Mouse (Mus musculus): Measurements from ENCODE around the gene Gsk3a.

Gsk3a gene

GRCm38 (mm10) chr7:25248846-25249313 is 11.2 kb upstream of the Gsk3a start:
- DNase-seq (ENCODE audit: low spot score) = no peak

- peak; percentile 87 for DNase-seq (ENCODE audit: low spot score)
Measured at GRCm38 (mm10) chr7:25248018-25248647, 10.5 kb upstream of the Gsk3a start.

- no peak for DNase-seq (ENCODE audit: low spot score)
Measured at GRCm38 (mm10) chr7:25247498-25247897, 9.8 kb upstream of the Gsk3a start.

GRCm38 (mm10) chr7:25246759-25247137 is 9.1 kb upstream of the Gsk3a start:
- peak; percentile 62 for DNase-seq (ENCODE audit: low spot score)

GRCm38 (mm10) chr7:25246079-25246758 is 8.6 kb upstream of the Gsk3a start:
- DNase-seq (ENCODE audit: low spot score) = peak; percentile 80

- no peak for DNase-seq (ENCODE audit: low spot score)
Measured at GRCm38 (mm10) chr7:25244562-25245369, 7.1 kb upstream of the Gsk3a start.

GRCm38 (mm10) chr7:25243361-25243760 is 5.7 kb upstream of the Gsk3a start:
- DNase-seq (ENCODE audit: low spot score) = no peak

GRCm38 (mm10) chr7:25241062-25241461 is 3.4 kb upstream of the Gsk3a start:
- DNase-seq (ENCODE audit: low spot score) = peak; percentile 86

GRCm38 (mm10) chr7:25240631-25241030 is 3.0 kb upstream of the Gsk3a start:
- DNase-seq (ENCODE audit: low spot score) = no peak

- DNase-seq (ENCODE audit: low spot score) = peak; percentile 89
Measured at GRCm38 (mm10) chr7:25238829-25239623, 1.4 kb upstream of the Gsk3a start.

- DNase-seq (ENCODE audit: low spot score) = peak; percentile 97
Measured at GRCm38 (mm10) chr7:25238015-25238706, 510 bp upstream of the Gsk3a start.

GRCm38 (mm10) chr7:25235526-25235925 is 2.1 kb downstream of the Gsk3a start:
- no peak for DNase-seq (ENCODE audit: low spot score)

- no peak for DNase-seq (ENCODE audit: low spot score)
Measured at GRCm38 (mm10) chr7:25233061-25233460, 4.6 kb downstream of the Gsk3a start.

- no peak for DNase-seq (ENCODE audit: low spot score)
Measured at GRCm38 (mm10) chr7:25232101-25232648, 5.5 kb downstream of the Gsk3a start.

GRCm38 (mm10) chr7:25230690-25231285 is 6.9 kb downstream of the Gsk3a start:
- no peak for DNase-seq (ENCODE audit: low spot score)

- no peak for DNase-seq (ENCODE audit: low spot score)
Measured at GRCm38 (mm10) chr7:25227523-25228300, 9.9 kb downstream of the Gsk3a start.

- DNase-seq (ENCODE audit: low spot score) = no peak
Measured at GRCm38 (mm10) chr7:25222275-25222967, 15.2 kb downstream of the Gsk3a start.

- DNase-seq (ENCODE audit: low spot score) = peak; percentile 98
Measured at GRCm38 (mm10) chr7:25221102-25221883, 16.4 kb downstream of the Gsk3a start, which contains the start of gene Zfp526. TSS of gene Zfp526 (plus strand) at chr7:25221425.
